Mouse (Mus musculus) common myeloid progenitor, adult 5-6 weeks (primary cell): Measurements from ENCODE around the gene Idua. TPM values are rescaled to one million over a fixed set of nuclear protein-coding genes. Genes with fewer than 3 reads are reported as not detected.

Experiments
- ATAC-seq: replicated peaks from 2 replicates; pipeline ENCODE4 v1.8.0; 2016; ENCODE audit warnings: low read depth, mild to moderate bottlenecking, moderate TSS enrichment, inconsistent platforms; ENCODE audit not compliant: poor library complexity, severe bottlenecking
- total RNA-seq: library from RNA; stranded (forward); fragments of 200-1000, 187-1606 nt; gene quantifications from 2 replicates; pipeline ENCODE4 v1.2.3, GENCODE M21; 2017

Gene Idua
- total RNA-seq, 1 experiment from 2014 or later, result 6.6 TPM

GRCm38 (mm10) chr5:108653341-108653740 is 6.8 kb upstream of the Idua start:
- no peak for ATAC-seq

DNA sequence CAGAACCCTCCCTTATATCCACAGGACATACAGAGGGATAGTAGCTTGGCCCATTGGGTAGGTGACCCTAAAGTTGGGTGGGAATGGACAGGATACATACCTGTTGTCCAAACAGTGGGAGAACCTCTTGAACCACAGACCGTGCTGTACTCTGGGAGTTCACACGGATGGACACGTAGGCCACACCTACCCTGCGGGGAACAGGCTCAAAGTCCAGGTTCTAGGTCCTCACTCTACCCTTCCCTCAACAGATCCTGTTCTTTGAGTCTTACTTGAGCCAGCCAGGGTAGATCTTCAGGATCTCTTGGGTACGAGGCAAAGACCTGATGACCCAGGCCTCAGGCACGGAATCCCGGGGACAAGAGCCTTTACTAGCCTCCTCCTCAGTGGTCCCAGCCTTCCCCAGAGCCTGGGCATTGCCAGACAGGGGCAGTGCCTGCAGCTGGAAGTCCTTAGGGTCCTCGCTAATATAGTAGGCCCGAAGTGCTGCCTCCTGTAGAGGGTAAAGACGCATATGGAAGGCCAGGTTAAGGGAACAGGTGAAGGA is 5.6 kb upstream of the Idua start:
- ATAC-seq, result no peak

DNA sequence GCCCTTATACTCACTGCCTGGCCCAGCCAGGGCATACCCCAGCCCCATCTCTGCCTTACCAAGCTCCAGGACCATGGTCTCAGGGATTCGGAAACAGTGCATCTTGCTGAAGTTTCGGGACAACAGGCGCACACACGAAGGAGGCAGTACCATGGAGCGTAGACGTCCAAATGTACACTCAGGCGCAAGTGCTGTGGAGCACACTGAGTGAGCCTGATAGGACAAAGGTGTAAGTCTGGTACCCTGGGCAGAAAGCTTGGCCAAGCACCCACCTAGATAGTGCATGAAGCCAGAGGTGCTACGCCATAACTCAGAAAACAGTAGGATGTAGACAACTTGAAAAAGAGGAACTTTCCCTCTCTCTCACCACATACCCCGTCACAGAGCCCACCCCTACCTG is 4.8 kb upstream of the Idua start:
- ATAC-seq, result no peak

- ATAC-seq, result no peak
These were observed 4.1 kb upstream of the Idua start for GRCm38 (mm10) chr5:108655891-108656650.

GRCm38 (mm10) chr5:108657406-108657805 is 2.7 kb upstream of the Idua start:
- ATAC-seq, result no peak

DNA sequence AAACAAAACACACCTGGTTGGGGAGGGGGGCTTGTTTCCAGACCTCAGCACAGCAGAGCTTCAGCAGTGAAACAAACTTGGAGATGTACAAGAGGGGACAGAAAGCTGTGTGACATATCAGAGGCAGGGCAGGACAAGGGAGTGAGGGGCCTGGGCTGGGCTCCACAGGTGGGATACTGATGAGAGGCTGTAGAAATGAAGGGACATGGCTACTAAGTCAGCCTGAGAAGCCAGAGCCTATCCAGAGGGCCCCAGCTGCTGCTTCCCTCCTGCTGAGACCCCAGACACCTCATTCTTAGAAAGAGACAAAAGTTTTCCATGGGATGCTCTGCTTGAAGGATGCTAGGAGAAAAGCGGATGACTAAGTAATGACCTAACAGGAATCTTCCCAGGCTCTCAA is 1.5 kb upstream of the Idua start:
- no peak for ATAC-seq

GRCm38 (mm10) chr5:108660632-108661268 is 619 bp downstream of the Idua start:
- peak; percentile 98 for ATAC-seq

DNA sequence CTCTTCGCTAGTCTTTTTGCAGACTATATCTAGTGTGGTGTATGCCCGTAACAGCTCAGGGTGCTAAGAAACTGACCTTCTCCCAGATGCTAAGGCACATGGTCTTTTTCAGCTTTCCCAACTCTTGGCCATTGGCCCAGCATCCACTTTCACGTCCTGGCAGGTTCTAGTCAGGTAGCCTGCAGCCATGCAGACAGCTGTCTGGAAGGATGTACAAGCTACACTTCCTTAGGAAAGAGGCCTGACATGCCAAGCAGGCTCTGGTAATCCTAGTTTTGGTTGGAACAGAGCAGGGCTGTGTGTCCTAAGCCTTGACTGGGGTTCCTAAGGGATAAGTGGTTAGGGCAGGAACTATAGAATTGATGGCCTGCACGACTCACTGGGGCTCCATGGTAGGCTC is 2.6 kb downstream of the Idua start:
- no peak for ATAC-seq

GRCm38 (mm10) chr5:108665066-108665465 is 4.9 kb downstream of the Idua start:
- no peak for ATAC-seq

DNA sequence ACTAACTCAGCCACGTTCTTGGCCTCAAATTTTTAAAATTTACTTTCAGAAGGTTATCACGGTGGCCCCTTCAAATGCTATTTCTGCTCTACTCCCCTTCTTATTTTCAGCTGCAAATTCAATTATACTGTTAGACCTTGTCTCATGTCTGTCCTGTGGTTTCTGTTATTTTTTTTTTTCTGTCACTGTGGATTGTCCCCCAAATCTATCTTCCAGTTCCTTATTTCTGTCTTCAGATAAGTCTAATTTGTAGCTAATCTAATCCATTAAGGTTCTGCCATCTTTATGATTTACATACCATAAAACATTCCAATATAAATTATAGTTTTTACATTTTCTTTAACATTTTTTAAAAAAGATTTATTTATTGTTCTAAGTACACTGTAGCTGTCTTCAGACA is 7.2 kb downstream of the Idua start:
- ATAC-seq, result no peak

GRCm38 (mm10) chr5:108668387-108668932 is 8.3 kb downstream of the Idua start:
- no peak for ATAC-seq

GRCm38 (mm10) chr5:108668977-108669936 is 9.1 kb downstream of the Idua start, which contains the start of gene Dgkq:
Gene Dgkq (minus strand): TSS chr5:108669672.
- ATAC-seq, result peak; percentile 84

DNA sequence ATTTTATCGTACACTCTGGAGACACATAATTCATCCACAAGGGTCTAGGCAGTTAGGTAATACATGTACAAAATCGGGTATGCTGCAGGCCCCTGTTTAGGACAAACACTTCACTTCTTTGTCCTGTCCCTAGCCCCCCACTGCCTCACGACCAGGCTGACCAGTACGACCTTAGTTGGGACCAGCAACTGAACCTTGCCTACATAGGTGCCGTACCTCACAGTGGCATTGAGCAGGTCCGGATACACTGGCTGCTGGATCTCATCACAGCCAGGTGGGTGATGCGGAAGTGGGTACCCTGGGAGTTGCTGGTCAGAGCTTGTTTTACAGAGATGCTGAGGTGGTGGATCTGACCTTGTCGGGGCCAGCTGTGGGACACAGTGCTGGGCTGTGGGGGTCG is 9.9 kb downstream of the Idua start:
- no peak for ATAC-seq

DNA sequence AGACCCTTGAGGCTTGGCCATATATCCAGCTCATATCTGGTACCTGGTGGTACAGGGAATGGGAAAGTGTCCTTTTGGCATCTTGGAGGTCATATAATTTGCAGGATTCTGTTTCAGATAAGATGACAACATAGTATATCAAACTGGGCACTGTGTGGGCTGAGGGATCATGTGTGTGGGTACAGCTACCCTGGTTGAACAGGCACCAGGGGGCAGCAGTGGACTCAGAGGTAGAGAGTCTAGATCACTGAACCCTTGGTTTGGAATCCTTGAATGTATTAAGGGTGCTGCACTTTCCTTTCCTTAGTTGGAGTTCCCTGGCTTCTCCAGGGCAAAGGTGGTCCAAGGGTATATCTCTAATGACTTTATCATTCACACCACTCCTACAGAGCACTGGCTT is 10.7 kb downstream of the Idua start:
- peak; percentile 49 for ATAC-seq

- ATAC-seq, result no peak
These were observed 11.6 kb downstream of the Idua start for GRCm38 (mm10) chr5:108671757-108672156.

DNA sequence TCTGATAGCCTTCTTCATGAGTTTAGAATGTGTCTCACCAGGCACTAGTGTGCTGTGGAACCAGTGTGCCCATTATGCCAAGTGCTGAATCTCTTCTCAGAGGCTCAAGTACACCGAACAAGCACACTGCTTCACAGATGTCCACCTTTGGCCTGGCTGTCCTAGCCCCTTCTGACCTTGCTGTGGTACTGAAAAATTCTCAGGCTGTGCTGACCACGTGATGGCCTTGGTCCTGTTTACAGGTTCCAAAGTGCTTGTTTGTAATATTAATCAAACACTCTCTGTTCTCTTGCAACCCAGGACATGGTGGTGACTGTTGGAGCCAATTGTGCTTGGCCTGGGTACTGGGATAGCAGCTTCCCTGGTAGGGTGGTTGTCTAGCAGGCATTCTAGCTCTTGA is 14.5 kb downstream of the Idua start:
- no peak for ATAC-seq

DNA sequence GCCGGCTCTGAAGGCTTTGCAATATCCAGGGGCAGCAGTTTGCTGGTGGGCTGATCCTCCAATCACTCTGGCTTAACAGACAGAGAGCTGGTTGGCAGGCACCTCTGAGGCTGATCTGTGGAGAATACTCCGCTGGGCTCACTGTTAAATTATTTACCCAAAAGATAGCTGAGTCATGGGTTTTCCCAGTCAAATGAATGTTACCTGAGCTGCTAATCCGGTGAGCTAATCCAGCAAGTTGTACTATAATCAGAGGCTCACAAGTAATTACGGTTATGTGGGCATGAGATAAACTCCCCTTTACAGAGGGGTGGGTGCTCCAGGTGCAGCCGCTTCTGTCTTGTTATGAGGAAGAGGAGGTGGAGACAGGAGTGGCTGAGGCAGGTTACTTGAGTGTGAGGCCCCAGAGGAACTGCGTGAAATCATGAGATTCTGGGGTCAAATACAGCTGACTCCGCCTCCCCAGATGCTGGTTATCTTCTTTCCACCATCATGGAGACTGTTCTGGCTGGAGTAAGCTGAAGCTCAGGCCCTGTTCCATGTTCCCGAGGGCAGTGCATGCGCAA is 15.2 kb downstream of the Idua start, which contains the start of gene Slc26a1:
Slc26a1 (minus strand) TSS at position 319 of the 566 bp plus-strand sequence.
- peak; percentile 17; the same call in 1 of the 2 replicates for ATAC-seq

DNA sequence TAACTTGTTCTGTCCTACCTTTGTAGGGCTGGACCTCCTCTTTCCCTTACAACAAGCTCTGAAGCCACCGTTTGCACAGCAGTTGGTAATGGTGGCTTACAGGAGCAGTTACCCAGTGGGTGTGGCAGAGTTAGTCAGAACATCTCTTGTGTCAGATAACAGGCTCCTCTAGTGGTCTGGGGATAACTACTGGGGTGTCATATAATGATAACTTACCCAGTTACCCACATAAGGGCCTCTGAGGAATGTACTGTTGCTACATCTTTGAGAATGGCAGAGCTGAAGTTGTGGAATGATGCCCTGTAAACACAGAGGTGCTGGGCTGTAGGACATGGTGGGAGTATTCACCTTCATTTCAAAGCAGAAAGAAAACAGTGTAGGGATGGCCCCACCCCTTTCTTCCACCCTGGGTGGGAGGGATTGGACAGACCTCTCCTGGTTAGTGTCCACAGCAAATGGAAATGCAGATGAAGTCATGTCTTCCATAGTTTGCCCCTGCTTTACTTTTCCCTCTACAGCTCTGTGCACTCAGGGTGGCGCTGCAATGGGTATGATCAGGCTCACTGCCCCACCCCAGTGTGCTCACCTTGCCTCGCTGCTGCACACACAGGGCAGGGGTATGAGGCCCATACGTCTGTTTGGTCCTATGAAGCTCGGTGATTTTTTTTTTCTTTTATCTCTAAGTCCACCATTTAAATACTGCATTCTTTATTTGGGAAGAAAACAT is 16.8 kb downstream of the Idua start:
- ATAC-seq, result peak; percentile 52
